Mouse (Mus musculus): ENCODE measurements around the gene Slc7a11.

GRCm38 (mm10) chr3:50249598-50250300 is 193.7 kb downstream of the Slc7a11 start:
- TF ChIP-seq CTCF (IDR thresholded peaks at IDR 0.05) (no peak), EP300 (IDR thresholded peaks at IDR 0.05) (no peak)
